Mouse (Mus musculus) kidney, postnatal 25 days (tissue): Measurements from ENCODE around the gene Ncf2.
A peak's percentile ranks its signal among the peaks of the same experiment; 100 is the strongest.
"Not testable (repeated sequence)": the region's sequence is repeated elsewhere in the genome, so short reads cannot be mapped to it uniquely, and the experiment has no call there.

Experiments used
- DNase-seq, 2 experiments: peaks; one replicate each; pipeline ENCODE4 v3.0.0; 2021; ENCODE audit warnings: mixed read lengths in 2 of 2

Gene Ncf2

DNA sequence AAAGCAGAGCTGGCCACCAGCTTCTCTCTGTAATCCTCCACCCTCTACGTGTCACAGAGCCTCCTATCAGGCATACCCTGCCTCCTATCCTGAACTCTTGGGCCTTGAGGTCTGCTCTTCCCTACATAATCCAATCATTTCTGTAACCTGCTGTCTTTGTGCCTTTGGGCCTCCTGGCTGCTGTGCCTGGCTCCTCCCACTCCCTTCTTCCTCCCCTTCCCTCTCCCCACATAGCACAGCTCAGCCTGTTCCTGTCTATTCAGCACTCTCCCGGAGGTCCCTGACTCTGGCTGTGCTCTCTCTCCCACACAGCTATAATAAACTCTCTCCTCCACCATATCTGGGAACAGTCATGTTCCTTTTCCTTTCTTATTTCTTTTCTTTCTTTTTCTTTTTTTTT is at the start of gene Ncf2:
Gene Ncf2 (plus strand): TSS at position 298 of the 400 bp plus-strand sequence.
- peak; percentile 37 to 59 for DNase-seq

DNA sequence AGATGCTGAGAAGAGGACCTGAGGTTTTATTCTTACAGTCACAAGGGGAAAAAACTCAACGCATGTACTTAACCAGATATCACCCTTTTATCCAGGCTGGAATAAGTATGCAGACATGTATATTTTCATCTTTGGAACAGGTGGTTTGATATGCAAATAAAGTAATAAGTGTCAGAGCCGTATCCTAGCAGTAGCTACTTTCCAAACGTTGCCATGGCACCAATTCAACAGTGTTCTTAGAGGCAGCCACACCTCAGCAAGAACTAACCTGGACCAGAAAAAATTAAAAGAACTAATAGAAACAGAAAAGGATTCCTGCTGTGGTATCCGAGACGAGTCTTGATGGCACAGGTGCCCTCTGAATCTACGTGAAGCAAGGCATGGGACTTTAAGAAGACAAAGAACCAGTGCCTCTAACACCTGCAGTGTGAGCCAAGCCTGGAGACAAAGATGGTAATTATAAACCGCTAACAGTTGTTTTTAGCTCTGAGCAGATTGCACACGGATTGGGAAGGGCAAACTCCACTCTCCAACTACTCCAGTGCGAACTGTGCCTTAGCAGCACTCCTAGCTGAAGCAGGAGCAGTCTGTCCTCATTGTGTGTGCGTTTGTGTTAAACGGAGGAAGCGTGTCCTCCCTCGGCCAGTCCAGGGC is 49.6 kb upstream of the Ncf2 start, which contains the start of gene Apobec4:
Gene Apobec4 (plus strand): TSS at position 240 of the 654 bp plus-strand sequence.
- DNase-seq, result peak in 1 of 2 experiments; percentile 8

DNA sequence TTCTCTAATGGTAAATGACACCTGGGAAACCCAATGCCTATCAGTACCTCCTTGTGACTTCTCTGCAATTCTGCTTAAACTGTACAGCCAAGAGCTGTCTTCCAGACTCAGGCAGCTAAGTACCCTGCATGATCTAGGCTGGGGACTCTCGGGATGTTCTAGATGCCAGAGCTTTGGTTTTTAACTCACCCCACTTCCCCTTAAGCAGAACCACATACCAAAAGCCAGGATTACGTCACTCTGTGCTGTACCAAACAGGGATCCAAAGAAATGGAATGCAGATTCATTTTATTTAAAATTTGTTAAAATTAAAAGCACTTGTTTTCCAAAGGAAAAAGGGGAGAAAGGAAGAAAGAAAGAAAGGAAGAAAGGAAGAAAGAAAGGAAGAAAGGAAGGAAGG is 38.2 kb upstream of the Ncf2 start:
- DNase-seq, result no peak

DNA sequence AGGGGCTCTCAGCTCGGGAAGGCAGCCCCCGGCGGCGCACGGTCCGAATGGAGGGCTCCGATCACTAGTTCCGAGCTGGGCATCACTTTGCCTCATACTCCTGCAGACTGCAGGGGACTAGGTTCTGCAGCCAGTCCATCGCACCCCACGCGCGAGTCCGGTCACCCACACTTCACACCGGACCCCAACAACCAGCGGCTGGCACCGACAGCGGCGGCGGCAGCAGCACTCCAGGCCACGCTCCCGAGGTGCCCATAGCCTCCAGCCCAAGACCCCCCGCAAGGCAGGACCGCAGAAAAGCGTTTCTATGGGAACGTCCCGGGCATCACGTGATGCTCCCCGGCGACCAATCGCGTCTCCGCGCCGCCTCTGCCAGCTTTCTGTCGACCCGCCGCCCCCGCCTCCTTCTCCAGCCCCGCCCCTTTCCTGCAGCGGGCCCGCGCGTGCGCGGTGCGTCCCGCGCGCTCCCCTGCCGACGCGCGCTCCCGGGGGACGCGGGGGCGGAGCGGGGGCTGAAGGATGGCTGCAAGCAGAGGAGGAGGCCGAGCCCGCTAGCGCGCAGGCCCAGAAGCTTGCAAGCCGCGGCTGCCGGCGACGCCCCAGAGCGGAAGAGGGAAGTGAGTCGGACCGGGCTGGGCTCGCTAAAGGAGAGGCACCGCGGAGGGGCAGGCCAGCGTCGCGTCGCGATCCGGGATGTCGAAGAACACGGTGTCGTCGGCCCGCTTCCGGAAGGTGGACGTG is 33.8 kb upstream of the Ncf2 start, which contains the start of the genes Rgl1 and Arpc5:
Gene Rgl1 (minus strand): TSS at position 320 of the 741 bp plus-strand sequence.
Gene Arpc5 (plus strand): TSS at position 511 of the 741 bp plus-strand sequence.
- DNase-seq, result peak; percentile 97 to 99

DNA sequence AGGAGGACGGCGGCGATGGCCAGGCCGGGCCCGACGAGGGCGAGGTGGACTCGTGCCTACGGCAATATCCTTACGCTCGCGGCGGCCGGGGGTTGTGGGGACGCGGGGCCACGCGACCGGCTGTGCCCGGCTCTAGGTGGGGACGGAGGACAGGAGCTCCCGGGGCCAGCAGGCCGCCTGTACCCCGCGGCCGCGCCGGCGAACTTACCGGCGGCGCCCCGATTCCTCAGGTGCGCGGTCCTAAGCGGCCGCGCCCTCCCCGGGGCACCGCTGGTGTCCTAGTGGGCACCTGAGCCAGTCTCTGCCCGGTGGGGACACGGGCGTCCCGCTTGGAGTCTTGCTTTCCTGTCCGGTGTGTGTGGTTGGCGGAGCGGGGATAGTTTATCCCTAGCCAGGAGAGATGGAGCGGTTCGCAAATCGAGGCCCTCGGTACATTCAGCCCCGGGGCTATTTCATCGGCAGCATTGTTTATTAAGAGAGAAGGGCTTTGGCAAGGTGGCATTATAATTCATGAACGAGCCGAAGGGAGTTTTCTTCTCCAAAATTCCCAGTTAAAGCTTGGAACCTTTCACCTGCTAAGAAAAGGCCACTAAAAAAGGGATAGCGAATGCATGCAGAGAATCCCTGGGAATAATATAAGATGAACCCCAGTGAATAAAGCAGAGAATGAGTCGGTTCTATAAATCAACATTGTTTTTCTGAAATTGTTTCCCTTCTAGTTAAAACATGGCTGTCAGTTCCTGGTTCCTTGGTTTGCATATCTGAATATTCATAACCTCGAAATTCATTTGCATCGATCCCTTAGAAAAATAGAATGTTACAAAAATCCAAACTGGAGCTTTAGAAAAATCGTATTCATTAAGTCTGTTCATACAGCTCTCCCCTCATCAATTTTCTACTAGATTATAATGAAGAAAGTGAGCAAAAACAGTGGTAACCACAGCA is 32.9 kb upstream of the Ncf2 start:
- DNase-seq, result peak; percentile 23 to 71

DNA sequence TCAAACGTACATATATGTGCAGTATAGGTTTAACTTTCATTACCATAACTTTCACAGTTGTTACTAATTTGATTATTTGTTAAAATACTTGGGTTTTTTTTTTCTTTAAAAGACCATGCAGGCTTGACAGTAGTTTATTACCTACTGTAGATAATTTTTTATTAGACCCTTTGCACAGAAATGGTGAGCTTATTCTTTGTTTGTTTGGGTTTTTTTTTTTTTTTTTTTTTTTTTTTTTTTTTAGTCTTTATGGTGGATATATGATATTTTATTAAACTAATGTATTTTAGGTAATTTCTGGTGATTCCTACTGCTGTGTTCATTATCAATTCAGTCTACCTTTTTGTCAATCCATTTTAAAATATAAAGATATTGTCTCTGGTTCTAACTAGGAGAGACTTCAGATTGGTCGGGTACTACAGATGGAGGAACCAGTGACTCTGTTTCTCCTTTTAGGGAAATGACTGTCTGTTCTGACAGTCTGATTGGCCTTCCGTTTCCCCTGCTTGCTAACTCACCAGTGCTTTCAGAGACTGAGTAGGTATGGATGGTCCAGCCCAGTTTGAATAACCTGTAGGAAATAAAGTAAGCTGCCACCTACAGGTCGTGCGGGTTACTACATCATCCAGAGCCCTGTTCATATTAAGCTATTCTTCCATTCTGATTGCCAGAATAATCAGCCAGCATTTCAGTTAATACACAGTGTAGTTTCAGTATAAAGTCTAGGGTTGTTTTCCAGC is 32.1 kb upstream of the Ncf2 start:
- DNase-seq, result peak; percentile 85 to 92

DNA sequence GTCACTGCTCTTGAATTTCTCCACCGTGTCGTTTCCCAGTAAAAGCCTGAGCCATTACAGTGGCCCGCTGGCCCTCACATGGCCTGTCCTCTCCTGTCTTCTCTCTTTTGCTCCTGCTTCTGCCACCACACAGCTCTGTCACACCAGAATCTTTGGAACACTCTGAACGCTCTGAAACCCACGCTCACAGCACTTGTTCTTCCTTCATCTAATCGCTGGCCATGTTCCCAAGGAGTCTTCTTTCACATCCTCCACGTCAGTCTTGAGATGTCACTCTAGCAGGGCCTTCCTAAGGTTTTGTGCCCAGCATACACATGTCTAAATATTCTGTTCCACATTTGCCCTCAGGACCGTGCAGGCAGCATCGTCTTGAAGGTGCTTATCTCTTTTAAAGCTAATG is 29.0 kb upstream of the Ncf2 start:
- DNase-seq, result no peak

DNA sequence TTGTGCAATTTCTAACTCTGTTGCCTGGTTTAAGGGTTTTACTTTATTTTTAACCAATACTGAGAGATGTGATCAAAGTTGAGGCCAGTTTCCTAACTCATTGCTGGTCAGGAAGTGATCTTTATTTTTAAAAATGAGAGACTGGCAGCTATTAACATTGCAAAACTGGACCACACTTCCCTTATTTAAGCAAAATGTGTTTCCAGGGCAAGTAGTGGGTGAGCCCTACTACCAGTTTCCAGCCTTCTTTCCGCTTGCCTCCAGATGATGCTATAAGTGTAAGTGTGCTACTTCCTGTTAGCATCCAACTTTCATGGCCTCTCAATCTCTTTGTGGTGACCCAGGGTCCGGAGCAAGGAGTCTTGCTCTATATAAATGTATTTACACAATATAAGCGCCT is 25.4 kb upstream of the Ncf2 start:
- DNase-seq, result not testable (repeated sequence)

DNA sequence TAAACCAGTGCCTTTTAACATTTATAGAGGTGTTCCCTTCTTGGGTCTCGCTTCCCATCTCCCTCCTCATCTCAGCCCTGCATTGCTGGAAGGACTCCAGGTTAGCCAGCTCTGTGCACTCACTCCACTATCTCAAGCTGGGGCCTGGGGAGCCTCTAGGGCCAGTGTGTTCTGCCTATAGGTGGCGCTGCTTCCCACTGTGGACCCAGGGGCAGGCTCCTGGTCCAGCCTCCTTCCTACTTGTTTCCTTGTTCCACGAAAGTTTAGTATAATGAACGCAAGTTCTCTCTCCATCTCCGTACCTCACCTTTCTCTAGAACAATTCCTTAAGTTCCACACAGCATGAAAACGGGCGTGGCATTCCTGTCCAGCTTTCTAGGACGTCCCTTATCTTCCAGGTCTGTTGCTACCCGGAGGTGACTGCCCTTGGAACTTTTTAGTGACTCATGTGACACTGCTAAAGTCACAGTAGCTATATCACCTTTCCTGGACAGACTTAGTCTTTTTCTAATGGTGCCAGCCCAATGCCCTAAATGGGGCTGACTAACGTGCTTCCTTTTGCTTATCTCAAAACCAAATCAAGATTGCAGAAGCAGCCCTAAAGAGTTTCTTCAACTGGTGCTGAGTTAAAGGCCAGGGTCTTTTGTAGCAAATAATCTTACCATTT is 20.8 kb upstream of the Ncf2 start:
- DNase-seq, result peak; percentile 85 to 86

DNA sequence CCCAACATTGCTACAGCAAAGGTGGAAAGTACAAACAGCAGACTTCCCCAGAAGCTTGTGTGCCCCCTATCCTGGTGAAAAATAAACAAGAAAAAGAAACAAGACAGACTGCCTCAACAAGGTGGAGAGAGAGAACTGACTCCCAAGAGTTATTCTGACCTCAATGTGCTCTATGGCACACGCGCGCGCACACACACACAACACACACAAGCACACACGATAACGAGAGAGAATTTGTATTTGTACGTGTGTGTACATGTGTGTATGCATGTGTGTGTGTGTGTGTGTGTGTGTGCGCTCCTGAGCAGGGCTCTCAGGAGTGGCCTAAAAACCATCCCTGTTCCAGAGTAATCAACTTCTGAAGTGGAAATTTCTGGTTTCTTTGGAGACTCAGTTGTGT is 15.4 kb upstream of the Ncf2 start:
- no peak for DNase-seq

DNA sequence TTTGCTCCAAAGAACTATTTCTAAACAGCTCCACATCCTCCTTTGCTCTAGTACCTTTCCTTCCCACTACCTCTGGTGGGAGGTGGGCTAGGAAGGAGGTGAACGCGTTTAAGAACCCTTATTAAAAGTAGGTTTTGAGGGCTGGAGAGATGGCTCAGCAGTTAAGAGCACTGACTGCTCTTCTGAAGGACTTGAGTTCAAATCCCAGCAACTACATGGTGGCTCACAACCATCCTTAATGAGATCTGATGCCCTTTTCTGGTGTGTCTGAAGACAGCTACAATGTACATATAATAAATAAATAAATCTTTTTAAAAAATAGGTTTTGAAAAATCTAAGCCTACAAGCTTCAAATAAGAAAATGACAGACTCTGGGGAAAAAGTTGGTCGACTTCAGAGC is 14.5 kb upstream of the Ncf2 start:
- not testable (repeated sequence) for DNase-seq

DNA sequence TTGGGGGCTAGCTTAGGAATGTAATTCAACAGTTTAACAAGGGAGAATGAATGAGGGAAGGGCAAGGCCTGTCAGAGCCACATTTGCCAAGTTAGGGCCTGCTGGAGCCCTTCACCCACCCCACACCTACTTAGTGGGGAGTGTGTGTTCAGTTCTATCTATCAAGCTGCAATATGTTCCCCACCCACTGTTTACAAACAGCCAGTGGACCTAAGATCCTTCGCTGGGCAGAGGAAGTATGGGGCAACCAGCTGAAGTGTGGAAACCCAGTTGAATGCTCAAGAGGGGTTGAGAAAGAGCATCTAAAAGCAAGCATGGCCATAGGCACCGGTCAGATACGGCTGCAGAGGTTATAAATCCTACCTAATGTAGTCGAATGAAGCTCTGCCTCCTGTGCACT is 13.0 kb upstream of the Ncf2 start:
- no peak for DNase-seq

DNA sequence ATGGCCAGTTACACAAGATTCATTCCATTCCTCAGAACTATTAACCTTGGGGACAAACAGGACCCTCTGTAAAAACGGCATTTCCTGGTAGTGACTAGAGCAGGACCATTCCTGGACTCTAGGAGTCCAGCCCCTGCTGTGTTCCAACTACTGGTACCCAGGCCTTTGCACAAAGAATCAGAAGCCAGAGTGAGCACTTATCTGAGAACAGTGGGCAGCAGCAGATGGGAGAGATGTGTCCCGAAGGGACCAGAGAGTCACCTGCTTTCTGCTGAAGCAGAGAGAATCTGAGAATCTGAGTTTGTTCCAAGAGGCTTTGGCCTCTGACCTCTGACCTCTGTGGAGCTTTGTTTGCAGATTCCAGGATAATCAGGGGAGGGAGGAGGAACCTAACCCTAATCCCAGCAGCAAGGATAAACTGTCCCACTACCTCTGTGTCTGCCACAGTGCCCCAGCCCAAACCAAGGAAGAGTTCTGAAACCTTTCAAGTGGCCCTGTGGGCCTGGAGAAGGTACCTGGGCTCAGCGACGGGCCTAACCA is 11.8 kb upstream of the Ncf2 start:
- peak in 1 of 2 experiments; percentile 18 for DNase-seq

DNA sequence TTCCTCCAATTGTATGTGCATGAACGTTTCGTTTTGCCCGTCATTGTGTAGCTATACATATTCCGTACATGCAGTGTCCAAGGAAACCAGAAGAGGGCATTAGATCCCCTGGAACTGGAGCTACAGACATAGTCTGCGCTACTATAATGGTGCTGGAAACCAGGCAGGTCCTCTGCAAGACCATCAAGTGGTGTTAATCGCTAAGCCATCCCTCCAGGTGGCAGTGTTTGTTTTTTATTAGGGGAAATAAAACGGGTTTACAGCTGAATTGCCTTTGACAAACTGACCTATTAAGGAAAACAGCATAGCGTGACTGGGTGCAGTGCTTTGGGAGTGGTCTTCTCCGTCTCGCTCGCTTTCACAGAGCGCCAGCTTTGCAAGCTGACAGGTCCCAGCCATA is 9.7 kb upstream of the Ncf2 start:
- DNase-seq, result peak; percentile 60 to 78

DNA sequence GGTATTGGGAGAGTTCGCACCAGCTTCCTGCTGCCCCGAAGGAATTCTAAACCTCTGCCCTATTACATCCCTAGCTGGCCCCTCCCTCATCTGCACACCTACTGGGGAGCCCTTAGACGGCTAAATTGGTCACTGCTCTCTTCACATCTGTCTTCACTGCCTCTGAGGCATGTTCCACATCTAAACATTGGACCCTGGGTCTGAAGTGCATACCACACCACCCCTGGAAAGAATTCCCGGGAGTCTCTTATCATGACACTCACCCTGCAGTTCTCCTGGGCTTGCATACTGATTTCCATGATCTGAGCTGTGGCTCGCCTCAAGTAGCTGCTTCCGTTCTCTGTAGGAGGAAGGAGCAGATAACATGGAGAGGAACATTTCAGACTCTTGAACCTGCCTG is 9.2 kb upstream of the Ncf2 start:
- no peak for DNase-seq

DNA sequence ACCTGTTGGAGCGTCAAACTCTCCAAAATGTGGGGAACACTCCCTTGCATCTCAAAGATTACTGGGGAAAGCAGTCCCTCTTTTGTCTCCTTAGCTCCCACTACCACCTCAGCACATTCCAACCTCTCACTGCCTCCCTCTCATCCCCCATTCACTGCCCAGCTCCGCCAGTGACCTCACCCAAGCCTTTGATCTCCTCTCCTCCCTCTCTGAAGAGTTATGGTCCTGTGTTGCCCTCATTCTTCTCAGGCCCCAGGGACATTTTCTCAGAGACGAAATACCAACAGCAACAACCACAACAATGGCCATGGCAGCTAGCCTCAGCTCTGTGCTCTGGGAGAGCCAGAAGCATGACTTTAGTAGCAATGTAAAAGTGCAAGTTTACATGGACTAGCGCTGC is 8.7 kb upstream of the Ncf2 start:
- DNase-seq, result no peak

DNA sequence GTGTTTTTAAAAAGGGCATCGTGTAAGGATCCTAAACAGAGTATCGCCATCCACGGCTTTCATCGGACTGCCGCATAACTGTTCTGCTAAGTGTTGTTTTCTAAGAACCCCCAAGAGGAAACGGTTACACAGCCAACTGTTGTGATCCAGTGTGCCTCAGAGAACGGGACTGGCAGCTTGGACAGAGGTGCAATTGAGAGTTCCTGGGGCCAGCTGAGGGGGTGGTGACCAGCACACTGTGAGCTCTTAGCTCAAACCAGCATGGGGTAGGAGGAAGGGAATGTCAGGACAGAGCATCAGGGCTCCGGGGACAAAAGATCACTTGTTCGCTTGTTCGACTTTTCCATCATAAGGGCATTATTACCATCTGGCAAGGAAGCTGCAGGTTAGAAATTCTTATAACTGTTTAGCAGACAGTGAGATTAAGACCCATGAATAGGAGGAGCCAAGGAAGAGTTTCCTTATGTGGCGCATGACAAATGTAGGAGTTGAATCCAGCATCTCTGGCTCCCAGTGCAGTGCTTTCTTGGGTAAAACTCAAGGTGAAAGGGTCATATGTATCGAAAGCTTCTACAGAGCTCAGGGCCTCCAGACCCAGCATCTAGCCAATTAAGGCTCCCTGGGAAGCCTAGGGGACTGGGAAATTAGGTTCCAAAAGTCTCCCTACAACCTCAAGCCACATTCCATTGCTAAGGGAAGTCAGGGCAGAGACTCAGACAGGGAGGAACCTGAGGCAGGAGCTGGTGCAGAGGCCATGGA is 7.1 kb upstream of the Ncf2 start:
- no peak for DNase-seq

DNA sequence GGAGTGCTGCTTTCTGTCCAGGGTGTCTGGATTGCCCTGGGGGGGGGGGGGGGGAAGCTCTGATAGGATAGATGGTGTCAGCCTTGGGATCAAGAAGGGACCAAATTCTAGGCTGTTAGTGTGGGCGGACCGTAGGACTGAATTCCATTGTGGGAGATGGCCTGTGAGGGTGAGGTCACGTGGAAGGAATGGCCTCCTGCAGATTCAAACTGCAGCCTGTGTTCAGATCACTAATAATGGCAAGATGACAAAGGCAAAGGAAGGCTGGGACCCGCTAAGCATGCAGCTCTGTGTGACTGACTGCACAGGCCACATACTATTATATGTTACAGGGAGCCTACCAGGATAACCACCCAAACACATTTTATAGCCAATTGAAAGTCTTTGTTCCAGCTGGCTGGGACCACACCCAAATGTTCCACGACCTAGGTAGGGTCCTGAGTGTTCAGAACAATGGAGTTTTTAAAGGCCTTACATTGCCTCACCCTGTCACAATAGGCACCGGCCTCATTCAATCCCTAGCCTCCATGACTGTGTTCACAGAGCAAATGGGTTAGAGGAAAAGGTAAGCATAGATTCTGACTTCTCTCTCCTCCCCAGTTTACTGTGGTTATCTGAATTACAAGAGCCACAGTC is 6.4 kb upstream of the Ncf2 start:
- no peak for DNase-seq

DNA sequence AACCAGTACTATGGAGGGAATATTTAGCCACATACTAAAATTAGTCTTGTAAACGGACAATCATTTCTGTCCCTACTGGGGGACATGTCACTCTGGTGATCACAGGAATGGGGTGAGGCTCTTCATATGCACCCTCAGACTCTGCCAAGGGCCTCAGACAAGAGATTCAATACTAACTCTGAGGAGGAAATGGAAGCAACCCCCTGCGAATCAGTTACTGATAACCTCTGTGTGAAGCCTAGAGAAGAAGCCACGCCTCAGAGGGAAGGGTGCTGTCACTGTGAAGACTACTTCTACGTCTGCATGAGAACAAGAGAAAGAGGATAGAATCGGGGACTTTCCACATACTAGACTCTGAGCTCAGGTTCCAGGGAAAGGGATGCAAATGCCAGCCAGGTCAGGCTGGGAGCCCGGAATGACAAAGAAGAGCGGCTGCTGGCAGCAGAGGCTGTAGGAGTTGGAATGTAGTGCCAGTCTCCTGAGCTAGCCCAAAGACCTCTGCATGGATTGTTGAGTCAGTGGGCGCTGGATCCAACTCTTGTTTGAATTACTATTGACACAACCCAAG is 4.2 kb upstream of the Ncf2 start:
- DNase-seq, result no peak
